Mouse (Mus musculus) stomach, postnatal 0 days (tissue): ENCODE measurements around the gene Shc1.

Experiments used
- CTCF ChIP-seq: IDR thresholded peaks from 2 replicates; pipeline ENCODE4 v1.5.1; 2016; ENCODE audit warnings: antibody characterized with exemption, low read depth, mild to moderate bottlenecking, moderate library complexity
- EP300 ChIP-seq: optimal IDR thresholded peaks from 2 replicates; pipeline ENCODE3; 2016; ENCODE audit warnings: antibody characterized with exemption

DNA sequence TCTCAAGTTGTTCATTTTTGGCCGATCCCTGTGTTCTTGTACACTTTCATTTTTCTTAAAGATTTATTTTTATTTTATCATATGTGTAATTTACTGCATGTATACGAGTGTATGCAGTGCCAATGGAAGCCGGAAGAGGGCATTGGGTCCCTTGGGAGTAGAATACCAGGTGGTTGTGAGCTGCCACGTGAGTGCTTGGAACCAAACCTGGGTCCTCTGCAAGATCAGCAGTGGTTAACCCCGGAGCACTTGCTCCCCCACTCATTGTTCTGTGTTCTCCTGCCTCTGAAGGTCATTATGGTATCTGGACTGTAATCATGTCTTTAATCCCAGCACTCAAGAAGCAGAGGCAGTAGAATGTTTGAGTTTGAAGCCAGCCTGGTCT, 6.9 kb downstream of the Shc1 start:
- TF ChIP-seq CTCF (no peak), EP300 (no peak)
